Mouse (Mus musculus) gastrocnemius, postnatal 14 days (tissue): ENCODE data around the gene Ifi27l2a. TPM values are rescaled to one million over a fixed set of nuclear protein-coding genes. Genes with fewer than 3 reads are reported as not detected.
"Not testable (repeated sequence)": the region's sequence is repeated elsewhere in the genome, so short reads cannot be mapped to it uniquely, and the experiment has no call there.

Source experiments
- DNase-seq: peaks from one replicate; pipeline ENCODE4 v3.0.0; 2021; ENCODE audit warnings: mixed read lengths
- intact Hi-C: fragments of 180-260 bp; cut with DNase I; formaldehyde crosslinking; loops from one replicate; pipeline ENCODE4 v1.15.1; 2025; ENCODE audit warnings: low total_unique reads
- long read RNA-seq, 2 experiments: library from polyadenylated mRNA; stranded (forward); transcript quantifications; one replicate each; pipeline ENCODE4 v2.0.0; 2021
- total RNA-seq, 2 experiments: library from RNA; stranded (reverse); gene quantifications; 2 replicates each; pipeline ENCODE4 v1.2.3; 2021

Gene Ifi27l2a
- total RNA-seq, result 1 to 10 TPM; 4.7 to 4.9 TPM
- long read RNA-seq, experiment 1, transcript Ifi27l2a-201 (4 exons, 463 nt), result major isoform, 5 of 5 reads
- long read RNA-seq, experiment 1, partial matches to known transcripts, result 0 of 5 reads
- long read RNA-seq, experiment 1, other reads (novel, unspliced or antisense), result 0 of 5 reads
- long read RNA-seq, experiment 2, partial matches to known transcripts, result 0 of 3 reads
- long read RNA-seq, experiment 2, other reads (novel, unspliced or antisense), result 0 of 3 reads

DNA sequence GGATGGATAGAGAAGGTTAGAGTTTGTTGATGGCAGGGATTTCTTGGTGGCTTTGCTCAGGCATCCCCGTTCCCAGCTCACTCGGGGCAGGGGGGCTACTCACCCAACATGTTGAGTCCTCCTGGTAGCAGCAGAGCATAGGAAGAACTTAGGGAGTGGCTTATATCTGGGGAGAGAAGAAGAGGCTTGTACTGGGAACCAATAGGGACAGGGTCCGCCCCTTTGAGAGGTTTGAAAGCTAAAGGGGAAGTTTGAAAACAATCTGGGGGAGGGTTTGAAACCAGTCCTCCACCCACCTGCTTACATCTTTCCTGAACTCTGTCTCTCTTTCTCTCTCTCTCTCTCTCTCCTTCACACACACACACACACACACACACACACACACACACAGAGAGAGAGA, at the start of gene Ifi27l2a:
Gene Ifi27l2a (minus strand): TSS at position 157 of the 400 bp plus-strand sequence.
- DNase-seq, result no peak

DNA sequence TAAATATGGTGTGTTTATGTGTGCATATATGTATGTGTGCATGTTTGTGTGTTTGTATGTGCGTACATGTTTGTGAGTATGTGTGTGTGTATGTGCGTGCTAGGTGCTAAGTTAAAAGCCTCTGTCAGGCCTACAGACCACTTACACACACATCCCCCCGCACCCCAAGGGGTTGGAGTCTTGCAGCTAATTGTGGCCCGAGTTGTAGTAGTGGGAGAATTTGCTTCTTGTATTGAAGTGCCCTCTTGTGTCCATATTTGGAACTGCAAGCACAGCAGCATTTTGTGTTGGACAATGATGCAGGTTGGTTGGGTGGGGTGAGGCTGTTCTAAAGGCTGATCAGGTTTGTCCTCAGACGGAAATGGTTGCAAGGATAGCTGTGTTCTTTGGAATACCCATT, 49.3 kb upstream of the Ifi27l2a start:
- intact Hi-C loops, result loop anchor here (2.0 kb wide), 1 partner anchor 66 kb away; no protein-coding TSS in a partner anchor
- peak; percentile 60 for DNase-seq

More for the DNA sequence above, at the start of gene Ifi27l2a:
- intact Hi-C loops, result no loop called here

DNA sequence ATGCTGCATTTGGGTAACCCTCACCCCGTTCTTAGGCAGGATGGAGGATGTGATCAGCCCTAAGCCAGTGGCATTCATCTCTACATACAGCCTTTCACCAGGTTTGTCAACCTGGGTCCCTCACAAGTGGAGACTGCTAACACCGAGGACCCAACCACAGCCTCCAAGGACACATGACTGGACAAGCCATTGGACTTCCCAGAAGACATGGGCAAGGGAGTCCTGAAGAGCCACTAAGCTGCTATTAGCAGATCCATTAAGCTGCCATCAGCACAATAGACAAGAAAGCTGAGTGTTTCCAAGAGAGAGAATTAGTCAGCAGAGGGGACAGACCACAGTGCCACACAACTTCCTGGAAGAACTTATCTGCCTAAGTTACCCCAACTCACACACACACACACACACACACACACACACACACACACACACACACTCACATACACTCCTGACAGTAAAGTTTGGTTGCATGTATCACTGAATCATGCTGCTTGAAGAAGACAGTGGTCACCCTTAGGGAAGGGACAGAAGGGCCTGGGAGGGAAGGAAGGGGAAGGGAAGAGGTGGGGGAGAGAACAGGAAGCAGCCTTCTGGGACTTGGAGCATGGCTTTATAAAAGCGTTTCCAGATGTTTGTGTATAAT, 47.7 kb upstream of the Ifi27l2a start:
- intact Hi-C loops, result no loop called here
- no peak for DNase-seq

DNA sequence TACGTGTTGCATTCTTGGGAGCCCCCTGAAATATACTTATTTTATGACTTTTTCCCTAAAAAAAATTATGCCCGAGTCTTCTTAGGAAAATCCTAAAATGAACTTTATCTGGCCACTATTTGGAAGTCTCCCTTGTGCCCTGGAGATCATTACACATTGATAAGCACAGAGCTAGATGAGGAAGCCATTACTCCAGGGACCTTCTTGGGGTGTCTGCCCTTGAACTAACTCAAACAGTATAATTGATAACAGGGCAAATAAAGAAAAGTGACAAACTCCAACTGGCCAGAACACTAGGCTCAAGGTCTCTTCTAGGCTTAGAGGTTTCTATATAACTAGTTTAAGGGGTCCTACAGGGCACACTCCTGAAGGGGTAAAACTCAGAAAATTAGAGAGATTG, 44.3 kb upstream of the Ifi27l2a start:
- intact Hi-C loops, result no loop called here
- no peak for DNase-seq

DNA sequence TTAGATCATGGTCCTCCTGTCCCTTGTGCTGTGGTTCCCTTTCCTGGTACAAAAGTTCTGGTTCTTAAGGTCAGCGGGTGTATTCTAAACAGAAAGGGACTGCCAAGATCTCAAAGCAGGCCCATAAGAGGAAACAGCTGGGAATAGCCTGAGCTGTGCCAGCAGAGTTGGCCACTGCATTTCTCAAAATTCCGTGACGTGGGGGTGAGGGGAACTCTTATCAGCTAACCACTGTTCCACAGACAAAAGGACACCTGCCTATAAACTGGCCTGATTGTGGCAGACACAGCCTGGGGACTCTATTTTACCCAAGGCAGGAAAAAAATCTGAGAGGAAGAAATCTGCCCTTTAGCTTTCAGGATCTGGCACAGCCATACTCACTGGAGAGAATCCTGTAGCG, 43.8 kb upstream of the Ifi27l2a start:
- peak; percentile 28 for DNase-seq
- intact Hi-C loops, result no loop called here

DNA sequence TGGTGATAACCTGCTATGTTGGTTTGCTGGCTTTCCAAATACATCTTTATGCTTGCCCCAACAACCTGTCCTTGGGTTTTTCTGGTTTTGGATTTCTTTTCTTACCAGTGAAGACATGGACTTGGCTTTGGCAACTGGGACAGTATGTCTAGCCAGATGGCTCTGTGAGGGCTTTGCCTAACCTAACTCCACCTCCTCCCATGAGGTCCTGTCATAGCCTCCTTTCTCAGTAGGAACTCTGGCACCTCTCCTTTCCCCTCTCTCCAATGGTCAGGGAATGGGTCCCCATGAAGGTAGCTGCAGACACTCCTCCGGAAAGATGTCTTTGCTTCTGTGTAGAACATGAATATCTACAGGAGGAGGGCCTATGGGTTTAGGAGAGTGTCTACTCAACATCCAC, 43.2 kb upstream of the Ifi27l2a start:
- intact Hi-C loops, result no loop called here
- peak; percentile 28 for DNase-seq

DNA sequence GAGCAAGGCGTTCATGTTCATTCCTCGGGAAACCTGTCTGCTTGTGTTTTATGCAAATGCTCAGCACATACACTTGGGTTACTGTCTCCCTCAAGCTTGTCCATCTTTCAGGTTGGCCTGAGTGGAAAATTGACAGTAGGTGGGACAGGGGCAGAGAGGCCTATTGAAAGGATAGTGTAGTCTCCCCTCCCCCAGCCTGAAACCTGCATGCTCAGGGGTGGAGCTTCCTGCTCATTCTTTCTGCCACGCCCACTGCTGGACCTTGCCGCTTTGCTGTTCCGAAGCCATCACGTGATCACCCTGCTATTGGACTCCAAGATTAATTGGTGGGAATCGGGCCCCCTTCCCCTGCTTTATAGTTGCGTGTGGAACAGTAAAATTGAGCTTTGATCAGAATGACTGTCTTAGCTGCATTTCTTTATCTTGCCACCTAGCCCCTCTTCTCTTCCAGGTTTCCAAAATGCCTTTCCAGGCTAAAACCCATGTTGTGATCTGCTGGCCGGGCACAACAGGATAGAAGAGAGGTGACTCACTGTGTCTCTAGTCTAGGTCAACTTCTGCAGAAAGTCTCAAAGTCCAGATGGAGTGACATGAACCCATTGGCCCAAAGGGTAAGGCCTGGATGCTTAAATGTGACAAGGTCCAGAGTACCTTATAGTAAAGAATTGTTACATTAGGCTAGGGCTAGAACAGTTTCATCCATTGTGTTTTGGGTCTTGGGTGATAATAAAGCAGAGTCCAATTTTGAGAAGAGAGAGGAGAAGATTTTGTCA, 40.9 kb upstream of the Ifi27l2a start:
- DNase-seq, result not testable (repeated sequence)
- intact Hi-C loops, result loop anchor here (5.0 kb wide), 1 partner anchor 47 kb away; no protein-coding TSS in a partner anchor

DNA sequence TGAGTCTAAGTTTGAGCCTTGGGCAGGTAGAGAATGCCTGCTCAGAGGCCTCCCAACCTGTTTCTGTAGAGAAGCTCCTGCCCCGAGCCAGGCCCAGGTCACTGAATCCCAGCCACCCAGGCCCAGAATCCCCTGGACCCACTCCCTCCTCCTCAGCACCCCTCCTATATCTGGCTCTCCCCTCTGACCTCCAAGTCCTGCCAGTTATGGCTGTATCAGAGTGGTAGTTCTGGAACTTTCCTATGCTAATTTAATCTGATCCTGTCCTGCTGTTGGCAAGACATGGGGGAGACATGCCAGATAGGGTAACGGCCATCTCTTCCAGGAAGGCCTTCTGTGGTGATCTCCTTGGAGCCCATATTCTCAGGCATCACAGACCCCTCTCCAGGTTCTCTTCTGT, 39.3 kb upstream of the Ifi27l2a start:
- intact Hi-C loops, result loop anchor here (5.0 kb wide), 1 partner anchor 45 kb away; no protein-coding TSS in a partner anchor
- DNase-seq, result no peak

DNA sequence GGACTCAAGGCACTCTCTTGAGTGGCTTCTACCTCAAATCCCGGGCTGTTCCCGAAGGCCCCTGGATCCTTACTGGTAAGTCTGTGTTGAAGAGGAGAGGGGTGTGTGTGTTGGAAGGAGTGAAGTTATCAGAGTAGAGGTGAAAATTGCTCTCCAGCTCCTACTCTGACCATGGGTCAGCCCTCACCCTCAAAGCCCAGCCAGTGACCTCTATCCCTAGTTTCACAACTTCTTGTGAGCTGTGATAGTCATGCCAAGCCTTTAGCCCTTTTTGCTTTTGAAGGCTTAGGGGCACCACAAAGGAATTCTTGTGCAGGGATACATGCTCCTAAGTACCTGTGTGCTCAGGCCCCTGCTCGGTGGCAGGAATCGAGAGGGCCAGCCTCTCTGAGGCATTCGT, 38.2 kb upstream of the Ifi27l2a start:
- no peak for DNase-seq
- intact Hi-C loops, result loop anchor here (5.0 kb wide), 1 partner anchor 44 kb away; no protein-coding TSS in a partner anchor

DNA sequence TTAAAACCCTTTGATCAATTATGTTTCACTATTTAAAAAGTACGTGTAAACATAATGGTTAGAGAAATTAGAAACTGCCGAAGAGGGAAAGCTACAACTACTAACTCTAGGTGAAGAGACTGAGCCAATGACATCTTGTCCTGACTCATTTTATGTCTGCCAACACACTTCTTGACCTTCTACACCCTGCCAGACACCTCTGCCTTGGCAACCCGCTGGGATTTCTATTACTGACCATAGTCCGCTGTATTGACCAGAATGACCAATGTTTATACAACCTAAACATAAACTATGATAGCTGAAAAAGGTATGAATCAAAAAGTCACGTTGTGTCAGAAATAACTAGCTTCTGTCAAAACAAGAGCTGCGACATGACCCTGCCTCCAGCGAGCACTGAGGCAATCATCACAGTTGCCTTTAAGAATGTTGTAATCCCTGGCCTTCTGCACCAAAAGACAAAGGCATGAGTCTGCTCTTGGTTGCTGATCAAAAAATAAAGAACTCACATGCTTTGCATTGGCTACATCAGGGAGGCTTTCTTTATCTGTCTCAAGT, 34.1 kb upstream of the Ifi27l2a start:
- DNase-seq, result no peak
- intact Hi-C loops, result no loop called here

DNA sequence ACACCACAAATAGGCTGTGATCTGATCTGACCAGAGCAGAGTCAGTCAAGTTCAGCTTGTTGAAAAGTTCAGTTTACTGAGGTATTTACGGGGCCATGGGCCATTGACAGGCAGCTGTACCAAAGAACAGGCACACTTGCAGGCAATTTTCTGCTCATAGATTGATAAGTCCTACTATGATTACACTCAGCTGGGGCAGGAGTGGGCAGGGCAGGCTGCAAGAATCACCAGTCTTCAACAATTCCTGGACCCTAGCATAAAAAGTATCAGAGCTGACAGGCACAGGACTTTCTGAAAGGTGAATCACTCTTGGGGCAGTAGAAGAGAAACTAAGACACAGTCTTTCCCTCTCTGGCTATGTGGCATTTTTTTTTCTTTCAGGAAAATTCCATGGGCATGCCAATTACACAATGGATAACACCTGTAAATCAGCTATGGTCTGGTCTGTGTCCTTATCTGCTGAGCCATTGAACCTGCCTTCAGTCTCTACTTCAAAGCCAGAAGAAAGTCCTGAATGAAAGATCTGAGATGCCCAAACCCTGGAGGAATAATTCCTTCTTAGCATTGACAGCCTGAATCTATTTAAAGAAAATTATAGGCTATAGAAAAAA, 33.4 kb upstream of the Ifi27l2a start:
- intact Hi-C loops, result no loop called here

DNA sequence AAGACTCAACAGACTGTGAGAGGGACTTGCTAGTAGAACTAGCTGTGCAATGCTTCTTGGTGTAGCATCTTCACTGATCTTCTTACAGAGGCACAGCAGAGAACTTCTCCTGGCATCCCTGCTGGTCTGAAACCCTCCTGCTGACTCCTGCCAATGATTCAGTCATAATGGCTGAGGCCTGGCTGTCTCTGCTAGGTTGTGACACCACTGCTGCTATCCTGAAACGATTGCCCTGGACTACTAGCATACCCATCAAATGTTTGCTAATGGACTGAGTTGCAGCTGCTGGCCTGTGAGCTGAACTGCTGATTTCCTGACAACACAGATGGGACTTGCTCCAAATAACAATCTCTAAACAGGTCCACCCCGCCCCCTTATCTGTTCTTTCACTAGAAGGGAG, 31.0 kb upstream of the Ifi27l2a start:
- intact Hi-C loops, result no loop called here
- no peak for DNase-seq

More for the DNA sequence above, 33.4 kb upstream of the Ifi27l2a start:
- no peak for DNase-seq

DNA sequence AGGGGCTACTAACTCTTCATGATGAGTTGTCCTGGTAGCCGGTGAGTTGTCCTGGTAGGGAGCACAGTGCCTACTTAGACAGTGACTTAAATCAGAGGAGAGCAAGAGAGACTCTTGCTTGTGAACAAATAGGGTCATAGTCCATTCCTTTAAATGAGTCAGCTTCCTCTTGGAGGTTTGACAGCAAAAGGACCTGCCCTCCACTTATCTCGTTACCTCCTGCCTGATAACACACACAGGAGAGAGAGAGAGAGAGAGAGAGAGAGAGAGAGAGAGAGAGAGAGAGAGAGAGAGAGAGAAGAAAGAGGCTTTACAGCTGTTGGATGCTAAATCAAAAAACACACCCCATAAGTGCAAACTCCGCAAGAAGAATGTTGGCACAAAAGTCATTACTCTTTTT, 13.7 kb upstream of the Ifi27l2a start, which contains the start of gene Ifi27l2b:
Gene Ifi27l2b (minus strand): TSS at position 84 of the 400 bp plus-strand sequence.
- no peak for DNase-seq
- intact Hi-C loops, result no loop called here

DNA sequence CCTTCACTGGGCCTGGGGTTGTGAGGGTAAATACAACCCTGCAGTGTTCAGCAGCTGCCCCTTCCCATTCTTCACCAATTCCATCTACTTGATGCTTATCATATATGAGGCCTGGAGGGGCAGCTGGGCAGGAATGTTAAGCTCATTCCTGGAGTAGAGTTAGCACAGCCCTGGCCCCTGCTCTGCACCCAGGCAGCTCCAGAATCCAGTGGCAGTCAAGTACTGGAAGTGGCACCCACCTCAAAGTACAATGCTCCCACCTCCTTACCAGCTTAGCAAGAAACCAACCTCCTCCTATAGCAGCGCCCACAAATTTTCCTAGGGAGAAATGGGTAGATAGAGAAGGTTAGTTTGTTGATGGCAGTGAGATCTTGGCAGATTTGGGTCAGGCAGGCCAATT, 13.2 kb upstream of the Ifi27l2a start:
- intact Hi-C loops, DNase-seq: not testable (repeated sequence)

DNA sequence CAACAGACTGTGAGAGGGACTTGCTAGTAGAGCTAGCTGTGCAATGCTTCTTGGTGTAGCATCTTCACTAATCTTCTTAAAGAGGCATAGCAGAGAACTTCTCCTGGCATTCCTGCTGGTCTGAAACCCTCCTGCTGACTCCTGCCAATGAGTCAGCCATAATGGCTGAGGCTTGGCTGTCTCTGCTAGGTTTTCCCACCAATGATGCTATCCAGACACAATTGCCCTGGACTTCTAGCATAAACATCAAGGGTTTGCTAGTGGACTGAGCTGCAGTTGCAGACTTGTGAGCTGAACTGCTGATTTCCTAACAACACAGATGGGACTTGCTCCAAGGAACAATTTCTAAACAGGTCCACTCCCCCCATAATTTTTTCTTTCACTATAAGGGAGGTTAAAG, 9.9 kb upstream of the Ifi27l2a start:
- no peak for DNase-seq
- intact Hi-C loops, result no loop called here

DNA sequence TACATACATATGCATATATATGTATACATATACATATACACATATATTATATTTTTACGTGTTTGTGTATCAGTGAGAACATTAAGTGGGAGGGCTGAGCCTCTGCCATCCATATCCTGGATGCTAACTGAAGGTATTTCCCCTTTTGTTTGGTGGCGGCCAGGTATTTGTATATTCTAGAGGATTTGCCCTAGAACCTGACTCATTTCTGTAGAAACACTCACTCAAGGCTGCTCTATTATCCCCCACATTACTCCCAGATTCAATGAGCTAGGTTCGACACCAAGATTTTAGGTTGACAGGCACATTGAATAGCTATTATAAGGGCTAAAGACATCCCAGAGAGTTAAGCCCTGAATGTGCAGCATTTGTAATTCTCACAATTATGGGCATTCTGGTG, 1.6 kb upstream of the Ifi27l2a start:
- no peak for DNase-seq
- intact Hi-C loops, result no loop called here

DNA sequence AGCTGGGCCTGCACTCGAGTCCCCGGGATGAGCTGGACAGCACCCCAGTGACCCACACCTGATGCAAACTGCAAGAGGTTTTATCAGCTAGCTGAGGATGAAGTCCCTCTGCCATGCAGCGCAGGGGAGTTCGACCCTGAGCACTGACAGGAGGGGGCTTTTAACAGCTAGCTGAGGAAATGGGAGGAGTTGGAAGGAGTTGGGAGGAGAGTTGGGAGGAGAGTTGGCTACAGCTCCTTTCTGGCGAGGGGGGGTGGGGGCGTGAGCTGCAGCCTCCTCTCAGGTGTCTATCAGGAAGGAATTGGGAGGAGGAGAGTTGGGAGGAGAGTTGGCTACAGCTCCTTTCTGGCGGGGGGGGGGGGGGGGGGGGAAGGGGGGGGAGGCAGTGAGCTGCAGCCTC, 781 bp upstream of the Ifi27l2a start:
- DNase-seq, intact Hi-C loops: not testable (repeated sequence)

DNA sequence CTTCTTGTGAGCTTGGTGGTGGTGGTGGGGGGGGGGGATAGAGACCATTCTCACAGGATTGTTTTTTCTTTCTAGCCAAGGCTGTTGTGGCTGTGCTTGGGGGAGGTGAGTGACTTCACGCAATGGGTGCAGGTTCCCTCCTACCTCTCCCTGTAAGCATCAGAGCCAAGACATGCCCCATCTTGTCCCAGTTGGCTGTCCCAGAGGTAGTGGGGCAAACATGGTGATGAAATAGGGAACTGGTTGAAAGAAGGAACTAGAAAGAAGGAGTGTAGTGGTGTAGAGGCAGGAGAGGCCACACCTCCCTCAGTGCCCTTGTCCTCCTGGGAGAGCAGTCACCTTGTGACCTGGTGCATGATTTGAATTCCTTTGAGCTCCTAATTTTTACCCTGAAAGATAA, 5.9 kb downstream of the Ifi27l2a start:
- intact Hi-C loops, result loop anchor here (5.0 kb wide), 1 partner anchor 45 kb away; no protein-coding TSS in a partner anchor

DNA sequence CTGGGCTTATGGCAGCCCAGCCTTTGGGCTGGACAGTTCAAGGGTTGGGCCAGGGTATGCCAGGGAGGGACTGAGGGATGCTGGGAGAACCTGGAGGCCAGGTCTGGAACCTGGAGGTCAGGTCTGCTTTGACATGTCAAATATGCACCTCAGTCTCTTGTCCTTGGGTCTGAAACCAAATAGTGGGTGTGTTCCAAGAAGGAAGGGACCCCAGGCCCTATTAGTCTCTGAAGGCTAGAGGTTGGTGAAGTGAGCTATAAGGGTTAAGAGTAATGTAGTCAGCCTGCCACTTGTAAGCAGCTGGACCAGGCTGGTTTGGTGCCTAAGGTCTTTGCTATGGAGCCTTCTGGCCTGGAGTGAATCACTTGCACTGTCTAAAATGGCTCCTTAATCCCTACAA, 8.6 kb downstream of the Ifi27l2a start:
- intact Hi-C loops, result loop anchor here (5.0 kb wide), 1 partner anchor 47 kb away; no protein-coding TSS in a partner anchor
- DNase-seq, result no peak

More for the DNA sequence above, 5.9 kb downstream of the Ifi27l2a start:
- no peak for DNase-seq
